Mouse (Mus musculus) midbrain, embryonic 14.5 days (tissue): Measurements from ENCODE around the gene Rabl6. TPM values are rescaled to one million over a fixed set of nuclear protein-coding genes. Genes with fewer than 3 reads are reported as not detected.

Source experiments
- ATAC-seq: fragments of 200-750 bp; cut with Nextera tagmentation; 2 replicates; pipeline ENCODE4 v1.8.0; 2017; ENCODE audit warnings: moderate number of reproducible peaks, moderate library complexity; ENCODE audit not compliant: low FRiP score, low TSS enrichment
- DNase-seq: peaks from one replicate; pipeline ENCODE4 v3.0.0-alpha.2; 2015
- H3K27ac ChIP-seq: fragments of 300-500 bp; sonication (generic); replicated peaks from 2 replicates; pipeline ENCODE4 v1.5.1; 2014; ENCODE audit warnings: mild to moderate bottlenecking, low read depth, low read length, moderate library complexity
- H3K27me3 ChIP-seq: fragments of 300-500 bp; sonication (generic); 2 replicates; pipeline ENCODE4 v1.6.1; 2014; ENCODE audit warnings: low read length, control low read depth, mixed read lengths; ENCODE audit not compliant: control insufficient read depth, insufficient read depth
- H3K36me3 ChIP-seq: fragments of 300-500 bp; sonication (generic); 2 replicates; pipeline ENCODE4 v1.6.1; 2014; ENCODE audit warnings: low read length, control low read depth; ENCODE audit not compliant: control insufficient read depth, insufficient read depth
- H3K4me1 ChIP-seq: fragments of 300-500 bp; sonication (generic); 2 replicates; pipeline ENCODE4 v1.6.1; 2014; ENCODE audit warnings: mild to moderate bottlenecking, antibody characterized with exemption, low read length, control low read depth; ENCODE audit not compliant: control insufficient read depth, insufficient read depth
- H3K4me2 ChIP-seq: fragments of 300-500 bp; sonication (generic); 2 replicates; pipeline ENCODE4 v1.6.1; 2014; ENCODE audit warnings: mild to moderate bottlenecking, low read length, moderate library complexity
- H3K4me3 ChIP-seq: fragments of 300-500 bp; sonication (generic); replicated peaks from 2 replicates; pipeline ENCODE4 v1.5.1; 2014; ENCODE audit warnings: low read depth, low read length
- H3K9ac ChIP-seq: fragments of 300-500 bp; sonication (generic); replicated peaks from 2 replicates; pipeline ENCODE4 v1.6.1; 2014; ENCODE audit warnings: mild to moderate bottlenecking, low read length, moderate library complexity
- H3K9me3 ChIP-seq: fragments of 300-500 bp; sonication (generic); 2 replicates; pipeline ENCODE4 v1.6.1; 2016; ENCODE audit warnings: low read length, control low read depth, mixed read lengths; ENCODE audit not compliant: control insufficient read depth
- WGBS: fragments of 180-500 bp; shearing (Covaris S2); extraction: QIAGEN DNeasy Blood & Tissue Kit; methylation state at CpG from one replicate; pipeline ENCODE4 v1.1.7; 2014; 5-methylcytosine and 5-hydroxymethylcytosine counted together
- polyA plus RNA-seq: library from polyadenylated mRNA; unstranded; fragments of >200 nt; fragmentation: Nextera tagmentation; extraction: Ambion mirVana; gene quantifications from 2 replicates; pipeline ENCODE4 v1.2.1, GENCODE M21; 2014

Rabl6 gene
- polyA plus RNA-seq, 1 experiment from 2014 or later = 62.6 TPM

- Histone ChIP-seq H3K9me3 (no peaks in the 10 kb centered on the region), H3K9ac (peak overlapping the region; percentile 64; the same call in 1 of the 2 replicates), H3K36me3 (peaks cover 40% of the 10 kb centered on the region), H3K4me3 (peak overlapping the region; percentile 51), H3K27ac (no peak overlapping the region), H3K27me3 (peaks cover 52% of the 10 kb centered on the region), H3K4me2 (peak overlapping the region; percentile 79), H3K4me1 (peaks cover 33% of the 10 kb centered on the region)
- WGBS = 34% methylated on average over 6 of the region's 6 CpGs
- ATAC-seq = no peak; the same call in 1 of the 2 replicates
- DNase-seq = no peak
Observed at GRCm38 (mm10) chr2:25580621-25581101, 27.7 kb downstream of the Rabl6 start.

- Histone ChIP-seq H3K36me3 (peaks cover 32% of the 10 kb centered on the region), H3K27me3 (peaks cover 52% of the 10 kb centered on the region), H3K4me2 (peak overlapping the region; percentile 19), H3K9ac (no peak overlapping the region; the same call in 1 of the 2 replicates), H3K27ac (no peak overlapping the region), H3K9me3 (no peaks in the 10 kb centered on the region), H3K4me1 (peaks cover 38% of the 10 kb centered on the region), H3K4me3 (peak overlapping the region; percentile 8; the same call in 1 of the 2 replicates)
- peak; percentile 81 for DNase-seq
- WGBS = 7% methylated on average over 27 of the region's 27 CpGs
- ATAC-seq = no peak
Observed at GRCm38 (mm10) chr2:25579737-25580460, 28.4 kb downstream of the Rabl6 start.

GRCm38 (mm10) chr2:25578796-25579736 is 29.3 kb downstream of the Rabl6 start:
- 5% methylated on average over 77 of the region's 77 CpGs for WGBS
- H3K4me1 ChIP-seq = peaks cover 39% of the 10 kb centered on the region
- peaks cover 24% of the 10 kb centered on the region for H3K36me3 ChIP-seq
- no peak overlapping the region for H3K27ac ChIP-seq
- DNase-seq (no peak), ATAC-seq (no peak)
- H3K9me3 ChIP-seq = no peaks in the 10 kb centered on the region
- H3K9ac ChIP-seq = peak overlapping the region; percentile 10; the same call in 1 of the 2 replicates
- H3K4me3 ChIP-seq = peak overlapping the region; percentile 10; the same call in 1 of the 2 replicates
- peaks cover 52% of the 10 kb centered on the region for H3K27me3 ChIP-seq
- peak overlapping the region; percentile 21; the same call in 1 of the 2 replicates for H3K4me2 ChIP-seq

GRCm38 (mm10) chr2:25577951-25578795 is 30.1 kb downstream of the Rabl6 start:
- DNase-seq = no peak
- Histone ChIP-seq H3K4me3 (peak overlapping the region; percentile 26), H3K4me1 (peaks cover 48% of the 10 kb centered on the region), H3K27ac (no peak overlapping the region), H3K9me3 (no peaks in the 10 kb centered on the region), H3K9ac (no peak overlapping the region), H3K4me2 (peak overlapping the region; percentile 33), H3K36me3 (peaks cover 15% of the 10 kb centered on the region), H3K27me3 (peaks cover 52% of the 10 kb centered on the region)
- 5% methylated on average over 75 of the region's 75 CpGs for WGBS
- no peak for ATAC-seq

GRCm38 (mm10) chr2:25576965-25577891 is 31.1 kb downstream of the Rabl6 start:
- ATAC-seq = no peak
- Histone ChIP-seq H3K9me3 (no peaks in the 10 kb centered on the region), H3K4me1 (peaks cover 43% of the 10 kb centered on the region), H3K4me3 (peak overlapping the region; percentile 26), H3K36me3 (peaks cover 13% of the 10 kb centered on the region; the same call in 1 of the 2 replicates), H3K4me2 (peak overlapping the region; percentile 33), H3K27ac (no peak overlapping the region), H3K27me3 (peaks cover 52% of the 10 kb centered on the region), H3K9ac (no peak overlapping the region)
- no peak for DNase-seq
- WGBS = 15% methylated on average over 92 of the region's 92 CpGs

- Histone ChIP-seq H3K9ac (peak overlapping the region; percentile 51; the same call in 1 of the 2 replicates), H3K4me1 (peaks cover 37% of the 10 kb centered on the region), H3K36me3 (peaks cover 17% of the 10 kb centered on the region; the same call in 1 of the 2 replicates), H3K4me3 (no peak overlapping the region), H3K27me3 (peaks cover 52% of the 10 kb centered on the region), H3K9me3 (no peaks in the 10 kb centered on the region), H3K4me2 (peak overlapping the region; percentile 93; the same call in 1 of the 2 replicates), H3K27ac (no peak overlapping the region)
- DNase-seq = no peak
- no peak for ATAC-seq
- WGBS = 68% methylated on average over 16 of the region's 16 CpGs
Observed at GRCm38 (mm10) chr2:25576028-25576850, 32.1 kb downstream of the Rabl6 start.
